In the genomic region with DNA sequence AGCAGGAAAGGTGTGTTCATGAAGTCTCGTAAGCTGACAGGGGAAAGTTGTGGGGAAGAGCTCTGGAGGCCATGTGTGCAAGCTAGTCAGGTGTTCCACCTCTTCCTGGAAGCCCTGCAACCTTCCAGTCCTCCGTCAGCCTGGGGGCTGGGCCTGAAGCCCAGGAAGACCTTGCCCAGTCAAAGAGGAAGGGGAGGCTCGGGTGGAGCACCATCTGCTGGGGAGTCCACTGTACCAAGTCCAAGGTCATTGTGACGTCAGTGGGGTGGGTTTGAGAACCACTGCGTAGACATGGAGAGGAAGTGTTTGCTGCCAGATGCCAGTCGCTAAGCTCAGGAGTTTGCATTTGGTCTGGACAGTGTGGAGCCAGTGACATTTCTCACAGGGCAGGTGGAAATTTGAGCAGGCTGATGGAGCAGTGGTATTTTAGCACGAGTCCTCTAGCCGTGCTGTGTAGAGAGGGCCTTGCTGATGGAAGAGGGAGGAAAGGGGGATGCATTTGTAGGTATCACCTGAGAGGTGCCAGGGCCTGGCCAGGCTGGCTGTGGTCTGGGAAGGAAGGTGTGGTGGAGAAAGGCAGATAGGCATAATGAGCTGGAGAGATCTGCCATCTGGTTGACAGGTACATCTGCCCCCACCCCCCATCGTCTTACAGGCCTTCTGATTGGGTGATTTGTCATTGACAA, we compare ENCODE assay signal across 8 mouse cellular contexts. TPM values are rescaled to one million over a fixed set of nuclear protein-coding genes. Genes with fewer than 3 reads are reported as not detected.
DNase-seq lines count a peak whose midpoint lies in the region; ATAC-seq and TF ChIP-seq lines count a peak whose summit lies in the region.

No protein-coding gene starts in this region.

- no peak overlapping the region for H3K4me2 ChIP-seq in midbrain, postnatal 0 days (ENCODE audit: low read depth, low read length, poor library complexity, severe bottlenecking)
- no peak overlapping the region for H3K4me2 ChIP-seq in midbrain, embryonic 16.5 days (ENCODE audit: low read length)
- H3K4me2 ChIP-seq in intestine, embryonic 14.5 days (ENCODE audit: low read length), result no peak overlapping the region
- peak overlapping the region; percentile 10; the same call in 1 of the 2 replicates for H3K4me2 ChIP-seq in lung, embryonic 14.5 days

- 0 out of 2 replicates have a peak, but pooled peaks cover 6% of the 10 kb centered on the region for H3K36me3 ChIP-seq in midbrain, postnatal 0 days (ENCODE audit: insufficient read depth, low read length)
- H3K36me3 ChIP-seq in midbrain, embryonic 16.5 days (ENCODE audit: control insufficient read depth, insufficient read depth, low read length), result no peaks in the 10 kb centered on the region
- H3K36me3 ChIP-seq in intestine, embryonic 14.5 days (ENCODE audit: control insufficient read depth, insufficient read depth, low read length), result peaks cover 29% of the 10 kb centered on the region; the same call in 1 of the 2 replicates
- H3K36me3 ChIP-seq in lung, embryonic 14.5 days (ENCODE audit: insufficient read depth), result peaks cover 19% of the 10 kb centered on the region; the same call in 1 of the 2 replicates

- peak; percentile 22 for DNase-seq in midbrain, postnatal 0 days (ENCODE audit: low spot score)
- no peak for DNase-seq in intestine, embryonic 14.5 days (ENCODE audit: low spot score)
- DNase-seq in lung, embryonic 14.5 days, result peak; percentile 52
- DNase-seq in retina, embryonic 14.5 days (ENCODE audit: low spot score), result no peak
- no peak for DNase-seq in layer of hippocampus, adult 11-12 months (ENCODE audit: low spot score)

- H3K9me3 ChIP-seq in midbrain, postnatal 0 days (ENCODE audit: low read length), result no peaks in the 10 kb centered on the region
- H3K9me3 ChIP-seq in midbrain, embryonic 16.5 days (replicated peaks; ENCODE audit: control insufficient read depth, low read length, poor library complexity, severe bottlenecking), result no peaks in the 10 kb centered on the region
- no peaks in the 10 kb centered on the region for H3K9me3 ChIP-seq in intestine, embryonic 14.5 days (ENCODE audit: control insufficient read depth, low read length)
- H3K9me3 ChIP-seq in lung, embryonic 14.5 days (ENCODE audit: low read depth, low read length), result no peaks in the 10 kb centered on the region

- no peaks in the 10 kb centered on the region for H3K27me3 ChIP-seq in midbrain, postnatal 0 days (ENCODE audit: insufficient read depth, low read length)
- no peaks in the 10 kb centered on the region for H3K27me3 ChIP-seq in midbrain, embryonic 16.5 days (ENCODE audit: control insufficient read depth, insufficient read depth, low read depth, low read length)
- no peaks in the 10 kb centered on the region for H3K27me3 ChIP-seq in intestine, embryonic 14.5 days (replicated peaks; ENCODE audit: control insufficient read depth, insufficient read depth, low read length)
- H3K27me3 ChIP-seq in lung, embryonic 14.5 days (ENCODE audit: insufficient read depth, low read length), result no peaks in the 10 kb centered on the region

- no peak for TF ChIP-seq POLR2A in bone marrow, adult 2 months (IDR thresholded peaks at IDR 0.05; ENCODE audit: borderline replicate concordance, control insufficient read depth, low read depth, low read length)

- ATAC-seq in midbrain, postnatal 0 days (ENCODE audit: low FRiP score), result no peak
- ATAC-seq in midbrain, embryonic 16.5 days, result no peak
- 0 out of 2 replicates have a peak, but pooled peaks have one; percentile 25 for ATAC-seq in intestine, embryonic 14.5 days (replicated peaks; ENCODE audit: low FRiP score, low TSS enrichment, low read depth)
- ATAC-seq in lung, embryonic 14.5 days (ENCODE audit: insufficient read depth), result no peak
- no peak for ATAC-seq in erythroblast, adult 5-6 weeks (replicated peaks; ENCODE audit: low FRiP score, poor library complexity, severe bottlenecking)

- WGBS in midbrain, postnatal 0 days, result 83% methylated on average over 9 of the region's 9 CpGs
- 90% methylated on average over 9 of the region's 9 CpGs for WGBS in midbrain, embryonic 16.5 days
- 22% methylated on average over 9 of the region's 9 CpGs for WGBS in bone marrow, adult 2 months
- 53% methylated on average over 9 of the region's 9 CpGs for WGBS in intestine, embryonic 14.5 days
- 64% methylated on average over 9 of the region's 9 CpGs for WGBS in lung, embryonic 14.5 days

- no peak for TF ChIP-seq CTCF in midbrain, postnatal 0 days (IDR thresholded peaks at IDR 0.05)
- peak; percentile 34; the same call in 1 of the 2 replicates for TF ChIP-seq CTCF in bone marrow, adult 2 months (IDR thresholded peaks at IDR 0.05; ENCODE audit: control insufficient read depth, insufficient read depth, low read length)
- no peak for TF ChIP-seq CTCF in lung, embryonic 14.5 days (IDR thresholded peaks at IDR 0.05; ENCODE audit: low read depth)

- no peak overlapping the region for H3K4me3 ChIP-seq in midbrain, postnatal 0 days (ENCODE audit: low read depth, low read length)
- no peak overlapping the region for H3K4me3 ChIP-seq in midbrain, embryonic 16.5 days (ENCODE audit: low read depth, low read length)
- H3K4me3 ChIP-seq in bone marrow, adult 2 months (replicated peaks; ENCODE audit: control insufficient read depth, low read depth, low read length), result no peak overlapping the region
- H3K4me3 ChIP-seq in intestine, embryonic 14.5 days (ENCODE audit: low read depth, low read length), result no peak overlapping the region
- no peak overlapping the region for H3K4me3 ChIP-seq in lung, embryonic 14.5 days (ENCODE audit: low read depth, low read length)

- peaks cover 9% of the 10 kb centered on the region for H3K4me1 ChIP-seq in midbrain, postnatal 0 days (ENCODE audit: insufficient read depth, low read length)
- H3K4me1 ChIP-seq in midbrain, embryonic 16.5 days (ENCODE audit: control insufficient read depth, insufficient read depth, low read length), result peaks cover 18% of the 10 kb centered on the region
- peaks cover 33% of the 10 kb centered on the region for H3K4me1 ChIP-seq in bone marrow, adult 2 months (ENCODE audit: control insufficient read depth, insufficient read depth, low read length)
- peaks cover 51% of the 10 kb centered on the region for H3K4me1 ChIP-seq in intestine, embryonic 14.5 days (replicated peaks; ENCODE audit: control insufficient read depth, insufficient read depth, low read length)
- H3K4me1 ChIP-seq in lung, embryonic 14.5 days (ENCODE audit: insufficient read depth), result peaks cover 18% of the 10 kb centered on the region

- H3K27ac ChIP-seq in midbrain, postnatal 0 days (ENCODE audit: low read depth, low read length), result no peak overlapping the region
- H3K27ac ChIP-seq in midbrain, embryonic 16.5 days (ENCODE audit: low read length), result no peak overlapping the region
- H3K27ac ChIP-seq in bone marrow, adult 2 months (ENCODE audit: control insufficient read depth, insufficient read depth, low read depth, low read length, poor library complexity), result peak overlapping the region; percentile 87
- H3K27ac ChIP-seq in intestine, embryonic 14.5 days (ENCODE audit: low read depth), result peak overlapping the region; percentile 29
- no peak overlapping the region for H3K27ac ChIP-seq in lung, embryonic 14.5 days (ENCODE audit: low read depth)

- H3K9ac ChIP-seq in midbrain, postnatal 0 days (replicated peaks; ENCODE audit: low read length, poor library complexity, severe bottlenecking), result no peak overlapping the region
- H3K9ac ChIP-seq in midbrain, embryonic 16.5 days (ENCODE audit: low read depth, low read length), result no peak overlapping the region
- no peak overlapping the region for H3K9ac ChIP-seq in intestine, embryonic 14.5 days (ENCODE audit: low read length)
- no peak overlapping the region for H3K9ac ChIP-seq in lung, embryonic 14.5 days

RNA-seq across cellular contexts. Expression of a gene that starts 5.4 kb away (rescaled TPM):
- total RNA-seq in midbrain, postnatal 0 days (2014; rRNA removed), result 84.0 and 108 TPM in 2 replicates
- 308 and 309 TPM in 2 replicates for polyA plus RNA-seq in midbrain, postnatal 0 days (2015; fragmentation: Nextera tagmentation; extraction: Ambion mirVana)
- polyA plus RNA-seq in midbrain, embryonic 16.5 days (2015; fragmentation: Nextera tagmentation; extraction: Ambion mirVana), result 316 and 331 TPM in 2 replicates
- 104 and 160 TPM in 2 replicates for polyA plus RNA-seq in bone marrow, adult 2 months (2011; ENCODE audit: insufficient read depth, insufficient read length, low replicate concordance, missing spikeins)
- polyA plus RNA-seq in intestine, embryonic 14.5 days (2014; fragmentation: Nextera tagmentation; extraction: Ambion mirVana), result 313 and 325 TPM in 2 replicates
- polyA plus RNA-seq in lung, embryonic 14.5 days (2014; fragmentation: Nextera tagmentation; extraction: Ambion mirVana), result 332 and 336 TPM in 2 replicates
- 128 and 139 TPM in 2 replicates for total RNA-seq in erythroblast, adult 5-6 weeks (2015; ENCODE audit: low replicate concordance)
- 29.7 and 37.6 TPM in 2 replicates for total RNA-seq in erythroblast, adult 5-6 weeks (2017; ENCODE audit: low replicate concordance)

Comparison
In these comparisons a context has a peak if more than half of its experiments do, and no peak if none do; other contexts are left out.
1. DNase-seq: peak in midbrain, postnatal 0 days (single experiment) and lung, embryonic 14.5 days (single experiment); none in intestine, embryonic 14.5 days (single experiment), retina, embryonic 14.5 days (single experiment) and layer of hippocampus, adult 11-12 months (single experiment).
2. H3K27ac ChIP-seq: peak in bone marrow, adult 2 months (single experiment) and intestine, embryonic 14.5 days (single experiment); none in midbrain, postnatal 0 days (single experiment), midbrain, embryonic 16.5 days (single experiment) and lung, embryonic 14.5 days (single experiment).